Mouse (Mus musculus): ENCODE data around the gene Lpcat2.

Lpcat2 gene

DNA sequence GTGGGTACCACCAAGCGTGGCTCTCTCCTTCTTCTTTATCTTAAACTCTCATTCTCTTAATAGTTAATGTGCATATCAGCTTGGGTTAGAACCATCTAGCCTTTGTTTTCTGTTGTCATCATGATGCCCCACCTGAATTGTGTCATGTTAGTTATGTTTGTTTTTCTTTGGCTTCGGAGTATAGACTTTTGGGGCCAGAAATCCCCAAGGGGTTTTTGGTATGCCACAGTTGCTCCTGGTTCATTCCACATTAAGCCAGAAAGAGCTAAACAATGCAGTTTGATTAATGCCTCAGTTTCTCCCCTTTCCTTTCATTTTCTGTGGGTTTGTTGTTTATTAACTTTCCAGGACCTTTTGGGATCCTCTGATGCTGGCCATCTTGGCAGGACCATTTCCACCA lies 53.3 kb downstream of the Lpcat2 start:
- DNase-seq (ENCODE audit: low read depth, low spot score), result no peak

- no peak for DNase-seq (ENCODE audit: low read depth, low spot score)
Measured at GRCm38 (mm10) chr8:92911477-92911876, 56.3 kb downstream of the Lpcat2 start.

- DNase-seq (ENCODE audit: low read depth, low spot score), result no peak
Measured at GRCm38 (mm10) chr8:92913396-92913795, 58.3 kb downstream of the Lpcat2 start.

DNA sequence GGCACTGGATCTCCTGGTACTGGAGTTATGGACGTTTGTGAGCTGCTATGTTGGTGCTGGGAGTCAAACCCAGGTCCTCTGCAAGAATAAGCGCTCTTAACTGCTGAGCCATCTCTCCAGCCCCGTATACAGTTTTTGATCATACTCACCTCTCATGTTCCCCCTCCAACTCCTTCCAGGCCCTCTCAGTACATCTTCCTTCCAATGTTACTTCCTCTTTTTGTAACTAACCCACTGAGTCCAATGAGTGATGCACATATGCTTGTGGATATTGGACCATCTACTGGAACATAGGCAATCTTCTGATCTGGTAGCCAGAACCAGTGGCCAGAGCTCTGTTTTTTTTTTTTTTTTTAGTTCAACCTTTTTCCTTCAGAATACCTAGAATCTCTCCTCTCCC lies 60.9 kb downstream of the Lpcat2 start:
- no peak for DNase-seq (ENCODE audit: low read depth, low spot score)

GRCm38 (mm10) chr8:92921768-92922167 lies 66.6 kb downstream of the Lpcat2 start:
- no peak for DNase-seq (ENCODE audit: low read depth, low spot score)

DNA sequence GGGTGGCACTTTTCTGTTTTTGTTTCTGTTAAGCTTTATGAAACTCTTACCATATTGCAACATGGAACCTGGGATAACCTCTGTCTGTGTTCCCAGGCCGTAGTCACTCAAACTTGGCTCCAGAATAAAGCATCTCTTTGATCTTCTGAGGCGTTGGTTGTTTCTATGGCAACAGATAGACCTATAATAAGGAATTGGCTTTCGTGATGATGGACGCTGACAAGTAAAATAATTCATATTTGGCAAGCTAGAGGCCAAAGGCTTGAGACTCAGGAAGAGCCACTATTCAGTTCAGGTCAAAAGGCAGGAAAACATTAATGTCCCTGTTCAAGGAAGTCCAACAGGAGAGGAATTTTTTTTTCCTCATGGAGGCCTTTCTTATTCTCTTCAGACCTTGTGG lies 73.8 kb downstream of the Lpcat2 start:
- peak; percentile 4 for DNase-seq (ENCODE audit: low read depth, low spot score)

DNA sequence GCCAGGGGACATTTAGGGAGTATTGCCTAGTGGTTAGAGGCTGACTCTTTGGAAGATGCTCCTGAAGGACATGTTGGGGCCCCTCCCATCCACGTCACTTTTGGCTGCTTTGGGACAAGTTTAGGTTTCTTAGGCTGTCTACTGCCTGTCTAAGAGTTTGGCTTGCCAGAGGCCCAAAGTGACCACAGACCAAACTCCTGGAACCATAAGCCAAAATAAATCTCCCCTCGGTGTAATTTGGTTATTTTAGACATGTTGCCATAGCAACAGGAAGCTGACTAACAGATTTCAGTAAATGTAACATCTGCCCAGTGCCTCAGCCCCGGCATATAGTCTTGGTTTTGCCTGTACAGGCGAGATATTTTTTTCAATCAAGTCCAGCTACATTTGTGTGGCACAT lies 82.9 kb downstream of the Lpcat2 start:
- DNase-seq (ENCODE audit: low read depth, low spot score), result no peak

GRCm38 (mm10) chr8:92949071-92949470 lies 93.9 kb downstream of the Lpcat2 start:
- DNase-seq (ENCODE audit: low read depth, low spot score), result no peak

- DNase-seq (ENCODE audit: low read depth, low spot score), result no peak
Measured at GRCm38 (mm10) chr8:92950639-92951371, 95.7 kb downstream of the Lpcat2 start.

- no peak for DNase-seq (ENCODE audit: low read depth, low spot score)
Measured at GRCm38 (mm10) chr8:92954044-92954443, 98.9 kb downstream of the Lpcat2 start.

- no peak for DNase-seq (ENCODE audit: low read depth, low spot score)
Measured at GRCm38 (mm10) chr8:92959779-92960178, 104.6 kb downstream of the Lpcat2 start, which contains the start of gene Slc6a2. Gene Slc6a2, plus strand, starts transcription at chr8:92960079.

- DNase-seq (ENCODE audit: low read depth, low spot score), result peak; percentile 15
Measured at GRCm38 (mm10) chr8:92960451-92960911, 105.3 kb downstream of the Lpcat2 start.

DNA sequence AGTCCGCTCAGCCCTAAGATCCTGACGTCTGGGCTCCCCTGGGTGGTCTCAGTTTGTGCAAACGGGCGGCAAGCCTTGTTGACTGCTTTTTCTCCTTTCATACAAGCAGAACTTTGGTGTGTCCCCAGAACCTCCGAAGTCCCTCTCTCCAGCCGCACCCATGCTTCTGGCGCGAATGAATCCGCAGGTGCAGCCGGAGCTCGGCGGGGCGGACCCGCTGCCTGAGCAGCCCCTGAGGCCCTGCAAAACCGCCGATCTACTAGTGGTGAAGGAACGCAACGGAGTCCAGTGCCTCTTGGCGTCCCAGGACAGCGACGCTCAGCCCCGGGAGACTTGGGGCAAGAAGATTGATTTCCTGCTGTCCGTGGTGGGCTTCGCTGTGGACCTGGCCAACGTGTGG lies 105.9 kb downstream of the Lpcat2 start:
- peak; percentile 51 for DNase-seq (ENCODE audit: low read depth, low spot score)

DNA sequence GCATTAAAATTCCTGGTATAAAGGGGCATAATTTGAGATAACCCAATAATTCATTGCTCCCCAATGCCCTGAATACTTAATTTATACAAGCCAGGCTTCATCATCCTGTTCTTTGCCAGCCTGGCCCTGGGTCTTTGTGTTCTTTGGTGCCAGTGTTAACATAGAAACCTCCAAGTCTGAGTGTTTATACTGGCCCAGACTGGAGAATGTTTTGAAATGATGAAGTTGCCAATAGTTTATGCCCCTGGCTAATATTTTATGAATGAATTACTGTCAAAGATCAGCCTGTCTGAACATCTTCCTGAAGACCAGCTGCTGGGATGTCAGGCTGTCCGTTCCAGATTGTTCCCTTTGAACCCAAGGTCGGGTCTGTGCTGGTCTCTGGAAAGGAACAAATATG lies 109.4 kb downstream of the Lpcat2 start:
- no peak for DNase-seq (ENCODE audit: low read depth, low spot score)

All from mesoderm, embryonic 11.5 days (tissue).